Mouse (Mus musculus) lung, adult 18-20 months (tissue): ENCODE measurements around the gene Hspb11.

Experiments used
- DNase-seq, 2 experiments: peaks; one replicate each; pipeline ENCODE4 v3.0.0; 2022; ENCODE audit warnings: mixed read lengths in 2 of 2

The Hspb11 gene

DNA sequence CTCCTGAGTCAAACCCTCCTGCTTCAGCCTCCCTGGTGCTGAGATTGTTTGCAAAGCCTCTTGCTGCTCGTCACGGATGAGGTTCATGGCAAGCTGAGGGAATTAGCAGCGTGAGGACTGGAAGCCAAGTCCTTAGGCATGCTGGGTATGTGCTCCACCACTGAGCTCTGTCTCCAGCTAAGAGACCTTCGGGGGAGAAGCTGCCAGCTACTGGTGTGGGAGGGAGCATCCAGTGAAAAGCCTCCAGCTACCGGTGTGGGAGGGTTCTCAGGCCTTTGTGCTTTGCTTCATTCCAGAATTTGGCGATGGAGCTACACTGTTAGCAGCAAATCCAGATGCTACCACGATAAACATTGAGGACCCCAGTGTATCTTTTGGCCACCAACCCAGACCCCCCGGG is 65.3 kb downstream of the Hspb11 start:
- no peak for DNase-seq

DNA sequence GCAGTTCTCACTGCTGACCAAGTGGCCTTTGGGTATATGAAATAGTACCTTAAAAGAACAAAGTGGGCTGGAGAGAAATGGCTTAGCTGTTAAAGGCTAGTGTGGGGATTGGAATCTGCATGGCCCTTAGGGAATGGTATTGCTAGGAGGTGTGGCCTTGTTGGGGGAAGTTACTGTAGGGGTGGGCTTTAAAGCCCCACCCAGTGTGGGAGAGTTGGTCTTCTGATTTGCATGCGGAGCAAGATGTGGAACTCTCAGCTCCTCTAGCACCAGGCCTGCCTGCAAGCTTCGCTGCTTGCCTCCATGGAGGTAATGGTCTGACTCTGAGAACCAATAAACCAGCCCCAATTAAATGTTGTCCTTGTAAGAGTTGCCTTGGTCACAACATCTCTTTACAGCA is 67.6 kb downstream of the Hspb11 start:
- no peak for DNase-seq

GRCm38 (mm10) chr4:107323113-107323512 is 69.7 kb downstream of the Hspb11 start:
- no peak for DNase-seq

- no peak for DNase-seq
These were observed 75.1 kb downstream of the Hspb11 start for GRCm38 (mm10) chr4:107328530-107328929.
